Mouse (Mus musculus) thymus, postnatal 4 days (tissue): ENCODE results near the gene Metrn.
"Not testable (repeated sequence)": the region's sequence is repeated elsewhere in the genome, so short reads cannot be mapped to it uniquely, and the experiment has no call there.

Source experiments
- DNase-seq: peaks from one replicate; pipeline ENCODE4 v3.0.0; 2021

Metrn gene

GRCm38 (mm10) chr17:25830806-25831431, 34.0 kb upstream of the Metrn start:
- DNase-seq, result no peak

- no peak for DNase-seq
Measured at GRCm38 (mm10) chr17:25830200-25830753, 33.3 kb upstream of the Metrn start.

GRCm38 (mm10) chr17:25829558-25830017, 32.7 kb upstream of the Metrn start:
- DNase-seq, result no peak

- peak; percentile 83 for DNase-seq
Measured at GRCm38 (mm10) chr17:25828712-25829557, 32.0 kb upstream of the Metrn start, which contains the start of gene Jmjd8. TSS of gene Jmjd8 (plus strand) at chr17:25828867.

GRCm38 (mm10) chr17:25828223-25828594, 31.3 kb upstream of the Metrn start:
- DNase-seq, result no peak

- DNase-seq, result no peak
Measured at GRCm38 (mm10) chr17:25827546-25828222, 30.7 kb upstream of the Metrn start.

- no peak for DNase-seq
Measured at GRCm38 (mm10) chr17:25827011-25827410, 30.1 kb upstream of the Metrn start.

- DNase-seq, result no peak
Measured at GRCm38 (mm10) chr17:25825984-25826570, 29.1 kb upstream of the Metrn start.

GRCm38 (mm10) chr17:25825311-25825710, 28.4 kb upstream of the Metrn start:
- DNase-seq, result no peak

- no peak for DNase-seq
Measured at GRCm38 (mm10) chr17:25824362-25825142, 27.6 kb upstream of the Metrn start.

GRCm38 (mm10) chr17:25823452-25823851, 26.5 kb upstream of the Metrn start, which contains the start of gene Wdr24:
TSS of gene Wdr24 (plus strand) at chr17:25823627.
- DNase-seq, result peak; percentile 78

- no peak for DNase-seq
Measured at GRCm38 (mm10) chr17:25818851-25819780, 22.2 kb upstream of the Metrn start.

- DNase-seq, result no peak
Measured at GRCm38 (mm10) chr17:25817662-25818061, 20.7 kb upstream of the Metrn start.

- peak; percentile 93 for DNase-seq
Measured at GRCm38 (mm10) chr17:25813471-25813870, 16.5 kb upstream of the Metrn start.

GRCm38 (mm10) chr17:25810890-25811289, 14.0 kb upstream of the Metrn start:
- no peak for DNase-seq

GRCm38 (mm10) chr17:25809606-25810340, 12.8 kb upstream of the Metrn start:
- DNase-seq, result no peak

GRCm38 (mm10) chr17:25808789-25809605, 12.1 kb upstream of the Metrn start, which contains the start of gene Fbxl16:
TSS of gene Fbxl16 (plus strand) at chr17:25809085.
- peak; percentile 60 for DNase-seq

- no peak for DNase-seq
Measured at GRCm38 (mm10) chr17:25808028-25808427, 11.1 kb upstream of the Metrn start.

GRCm38 (mm10) chr17:25807452-25807851, 10.5 kb upstream of the Metrn start:
- DNase-seq, result not testable (repeated sequence)
